Mouse (Mus musculus) myocyte (in vitro differentiated cells): ENCODE results near the gene Rap2a. TPM values are rescaled to one million over a fixed set of nuclear protein-coding genes. Genes with fewer than 3 reads are reported as not detected.

Source experiments
- H3K27me3 ChIP-seq: one replicate; pipeline ENCODE4 v1.6.1; 2011; ENCODE audit not compliant: control insufficient read depth, insufficient read depth, insufficient read length
- H3K36me3 ChIP-seq: one replicate; pipeline ENCODE4 v1.6.1; 2011; ENCODE audit not compliant: control insufficient read depth, insufficient read depth
- H3K4me2 ChIP-seq: one replicate; pipeline ENCODE4 v1.6.1; 2011; ENCODE audit warnings: low read depth, control low read depth
- H3K4me3 ChIP-seq: one replicate; pipeline ENCODE4 v1.5.1; 2011; ENCODE audit warnings: mild to moderate bottlenecking, control low read depth, moderate library complexity
- H3K79me2 ChIP-seq: one replicate; pipeline ENCODE4 v1.6.1; 2011; ENCODE audit not compliant: control insufficient read depth, insufficient read depth
- H3ac ChIP-seq: one replicate; pipeline ENCODE4 v1.6.1; 2011; ENCODE audit not compliant: control insufficient read depth, insufficient read length
- CEBPB ChIP-seq: IDR thresholded peaks from 2 replicates; pipeline ENCODE4 v1.6.1; 2011; ENCODE audit warnings: mild to moderate bottlenecking, moderate library complexity; ENCODE audit not compliant: poor library complexity, insufficient read depth, severe bottlenecking
- E2F4 ChIP-seq: IDR thresholded peaks from one replicate; pipeline ENCODE4 v1.6.1; 2011; ENCODE audit warnings: mild to moderate bottlenecking, control low read depth, moderate library complexity; ENCODE audit not compliant: insufficient read depth
- MAX ChIP-seq: IDR thresholded peaks from one replicate; pipeline ENCODE4 v1.6.1; 2011; ENCODE audit warnings: low read depth, mild to moderate bottlenecking, control low read depth
- MYOD1 ChIP-seq, 3 experiments: IDR thresholded peaks; one replicate each; pipeline ENCODE4 v1.6.1; 2011; ENCODE audit warnings: control low read depth in 2 of 3, low read depth in 2 of 3, mild to moderate bottlenecking in 2 of 3, moderate library complexity in 1 of 3; ENCODE audit not compliant: insufficient read length in 2 of 3, control insufficient read depth in 1 of 3
- MYOG ChIP-seq, 3 experiments: IDR thresholded peaks; one replicate each; pipeline ENCODE4 v1.6.1; 2011; ENCODE audit warnings: control low read depth in 2 of 3, low read depth in 2 of 3, mild to moderate bottlenecking in 2 of 3; ENCODE audit not compliant: insufficient read length in 2 of 3, control insufficient read depth in 1 of 3, insufficient read depth in 1 of 3
- POLR2A ChIP-seq: IDR thresholded peaks from one replicate; pipeline ENCODE4 v1.6.1; 2011; ENCODE audit warnings: low read depth, mild to moderate bottlenecking, control low read depth, moderate library complexity; ENCODE audit not compliant: insufficient read length
- POLR2AphosphoS2 ChIP-seq: IDR thresholded peaks from one replicate; pipeline ENCODE4 v1.6.1; 2011; ENCODE audit warnings: low read depth, control low read depth; ENCODE audit not compliant: insufficient read length
- REST ChIP-seq: IDR thresholded peaks from one replicate; pipeline ENCODE4 v1.6.1; 2011; ENCODE audit warnings: mild to moderate bottlenecking, control low read depth, moderate library complexity; ENCODE audit not compliant: insufficient read depth, insufficient read length
- SRF ChIP-seq: IDR thresholded peaks from one replicate; pipeline ENCODE4 v1.6.1; 2011; ENCODE audit warnings: low read depth; ENCODE audit not compliant: control insufficient read depth, insufficient read length
- TCF12 ChIP-seq: IDR thresholded peaks from one replicate; pipeline ENCODE4 v1.6.1; 2011; ENCODE audit warnings: mild to moderate bottlenecking, control low read depth; ENCODE audit not compliant: poor library complexity, insufficient read depth, severe bottlenecking
- TCF3 ChIP-seq: IDR thresholded peaks from one replicate; pipeline ENCODE4 v1.6.1; 2011; ENCODE audit warnings: low read depth, control low read depth; ENCODE audit not compliant: insufficient read length
- USF1 ChIP-seq: IDR thresholded peaks from one replicate; pipeline ENCODE4 v1.6.1; 2011; ENCODE audit warnings: low read depth, mild to moderate bottlenecking, control low read depth, moderate library complexity
- polyA plus RNA-seq: library from polyadenylated mRNA; unstranded; fragments of >200 nt; fragmentation: generic; extraction: Trizol; gene quantifications from one replicate; pipeline ENCODE4 v1.2.1, GENCODE M21; 2012; ENCODE audit warnings: missing spikeins

Gene Rap2a
- 5.0 TPM for polyA plus RNA-seq

- no peaks in the 10 kb centered on the region for H3K36me3 ChIP-seq
- peak within 1 kb of the TSS; percentile 90 for H3K4me2 ChIP-seq
- H3K4me3 ChIP-seq: peak within 1 kb of the TSS; percentile 78
- peak within 1 kb of the TSS; percentile 81 for H3ac ChIP-seq
- H3K27me3 ChIP-seq: no peaks in the 10 kb centered on the region
- peaks cover 29% of the 10 kb centered on the region for H3K79me2 ChIP-seq
- TF ChIP-seq TCF3 (no peak), MYOG (IDR thresholded peaks at IDR 0.05; ENCODE audit: control insufficient read depth in 1 of 3, insufficient read depth in 1 of 3, insufficient read length in 2 of 3, low read depth in 2 of 3) (no peak), CEBPB (no peak), MAX (no peak), SRF (no peak), REST (no peak), POLR2AphosphoS2 (peak; percentile 24), TCF12 (no peak), USF1 (no peak), MYOD1 (IDR thresholded peaks at IDR 0.05; ENCODE audit: control insufficient read depth in 1 of 3, insufficient read length in 2 of 3, low read depth in 2 of 3) (no peak), E2F4 (no peak), POLR2A (peak; percentile 73)
Measured at GRCm38 (mm10) chr14:120477982-120478568, at the start of gene Rap2a. Rap2a (plus strand) TSS chr14:120478444.

- no peak overlapping the region for H3K4me2 ChIP-seq
Measured at GRCm38 (mm10) chr14:120428497-120428896, 49.7 kb upstream of the Rap2a start.

GRCm38 (mm10) chr14:120432773-120433172 is 45.5 kb upstream of the Rap2a start:
- H3K4me3 ChIP-seq: no peak overlapping the region
- TF ChIP-seq SRF (no peak), E2F4 (no peak), REST (no peak), CEBPB (no peak), MYOD1 (IDR thresholded peaks at IDR 0.05; ENCODE audit: control insufficient read depth in 1 of 3, insufficient read length in 2 of 3, low read depth in 2 of 3) (no peak), TCF3 (no peak), POLR2A (no peak)
- H3K36me3 ChIP-seq: peaks cover 34% of the 10 kb centered on the region

More at GRCm38 (mm10) chr14:120428497-120428896, 49.7 kb upstream of the Rap2a start:
- Histone ChIP-seq H3K79me2 (no peaks in the 10 kb centered on the region), H3K27me3 (no peaks in the 10 kb centered on the region), H3ac (no peak overlapping the region), H3K4me3 (no peak overlapping the region), H3K36me3 (peaks cover 45% of the 10 kb centered on the region)
- no peak for TF ChIP-seq E2F4
- TF ChIP-seq MYOG (IDR thresholded peaks at IDR 0.05; ENCODE audit: control insufficient read depth in 1 of 3, insufficient read depth in 1 of 3, insufficient read length in 2 of 3, low read depth in 2 of 3): peak in 1 of 3 experiments; percentile 70
- TF ChIP-seq MYOD1 (IDR thresholded peaks at IDR 0.05; ENCODE audit: control insufficient read depth in 1 of 3, insufficient read length in 2 of 3, low read depth in 2 of 3): peak in 2 of 3 experiments; percentile 40 to 69
- no peak for TF ChIP-seq REST
- TF ChIP-seq USF1: no peak
- TF ChIP-seq TCF3: no peak
- no peak for TF ChIP-seq CEBPB
- no peak for TF ChIP-seq MAX
- no peak for TF ChIP-seq SRF
- no peak for TF ChIP-seq POLR2A
- peak; percentile 11 for TF ChIP-seq TCF12
- TF ChIP-seq POLR2AphosphoS2: no peak

GRCm38 (mm10) chr14:120433931-120434398 is 44.3 kb upstream of the Rap2a start:
- H3K27me3 ChIP-seq: no peaks in the 10 kb centered on the region
- H3K36me3 ChIP-seq: peaks cover 34% of the 10 kb centered on the region
- no peak overlapping the region for H3K4me2 ChIP-seq

More at GRCm38 (mm10) chr14:120432773-120433172, 45.5 kb upstream of the Rap2a start:
- Histone ChIP-seq H3K27me3 (no peaks in the 10 kb centered on the region), H3K79me2 (no peaks in the 10 kb centered on the region), H3K4me2 (no peak overlapping the region), H3ac (no peak overlapping the region)

GRCm38 (mm10) chr14:120434831-120435230 is 43.4 kb upstream of the Rap2a start:
- Histone ChIP-seq H3K27me3 (no peaks in the 10 kb centered on the region), H3K79me2 (no peaks in the 10 kb centered on the region), H3K4me2 (no peak overlapping the region), H3ac (no peak overlapping the region), H3K36me3 (peaks cover 31% of the 10 kb centered on the region), H3K4me3 (no peak overlapping the region)
- no peak for TF ChIP-seq MYOG (IDR thresholded peaks at IDR 0.05; ENCODE audit: control insufficient read depth in 1 of 3, insufficient read depth in 1 of 3, insufficient read length in 2 of 3, low read depth in 2 of 3)
- TF ChIP-seq TCF3: no peak
- TF ChIP-seq MYOD1 (IDR thresholded peaks at IDR 0.05; ENCODE audit: control insufficient read depth in 1 of 3, insufficient read length in 2 of 3, low read depth in 2 of 3): no peak
- no peak for TF ChIP-seq TCF12
- no peak for TF ChIP-seq MAX
- TF ChIP-seq REST: no peak
- TF ChIP-seq USF1: no peak
- no peak for TF ChIP-seq CEBPB

More at GRCm38 (mm10) chr14:120433931-120434398, 44.3 kb upstream of the Rap2a start:
- no peak overlapping the region for H3K4me3 ChIP-seq
- no peak overlapping the region for H3ac ChIP-seq
- H3K79me2 ChIP-seq: no peaks in the 10 kb centered on the region
- TF ChIP-seq POLR2AphosphoS2: peak; percentile 42
- no peak for TF ChIP-seq E2F4
